Mouse (Mus musculus): Measurements from ENCODE around the gene Mttp. TPM values are rescaled to one million over a fixed set of nuclear protein-coding genes. Genes with fewer than 3 reads are reported as not detected.

Gene Mttp
- polyA plus RNA-seq, 1 experiment from 2014 or later, result 41.6 TPM

Other genes with a start within 250 kb of the Mttp start
- gene Lamtor3, start 226.5 kb downstream of the Mttp start, polyA plus RNA-seq (2015; fragmentation: Nextera tagmentation; extraction: Ambion mirVana), result 107 and 111 TPM in 2 replicates
- 14.5 and 17.0 TPM in 2 replicates for gene Dapp1, start 163.4 kb downstream of the Mttp start, polyA plus RNA-seq (2015; fragmentation: Nextera tagmentation; extraction: Ambion mirVana)
- gene 1110002E22Rik, start 79.9 kb downstream of the Mttp start, polyA plus RNA-seq (2015; fragmentation: Nextera tagmentation; extraction: Ambion mirVana), result 0.10 and 0.24 TPM in 2 replicates
- 0.10 TPM in 1 of 2 replicates, not detected in the other for gene Gm5105, start 77.6 kb downstream of the Mttp start, polyA plus RNA-seq (2015; fragmentation: Nextera tagmentation; extraction: Ambion mirVana)
- gene Trmt10a, start 1.5 kb downstream of the Mttp start, polyA plus RNA-seq (2015; fragmentation: Nextera tagmentation; extraction: Ambion mirVana), result 9.7 and 10.9 TPM in 2 replicates
- 0.21 and 0.26 TPM in 2 replicates for gene 4930579F01Rik, start 48.9 kb upstream of the Mttp start, polyA plus RNA-seq (2015; fragmentation: Nextera tagmentation; extraction: Ambion mirVana)
- gene Adh7, start 72.8 kb upstream of the Mttp start, polyA plus RNA-seq (2015; fragmentation: Nextera tagmentation; extraction: Ambion mirVana), result 0.53 and 0.76 TPM in 2 replicates
- gene Adh1, start 116.0 kb upstream of the Mttp start, polyA plus RNA-seq (2015; fragmentation: Nextera tagmentation; extraction: Ambion mirVana), result 40.9 and 130 TPM in 2 replicates
- gene Adh6a, start 168.3 kb upstream of the Mttp start, polyA plus RNA-seq (2015; fragmentation: Nextera tagmentation; extraction: Ambion mirVana), result 0.32 and 0.61 TPM in 2 replicates
- 0.10 TPM in 1 of 2 replicates, not detected in the other for gene Adh6b, start 196.8 kb upstream of the Mttp start, polyA plus RNA-seq (2015; fragmentation: Nextera tagmentation; extraction: Ambion mirVana)